Mouse (Mus musculus) ES-Bruce4 (cell line): Measurements from ENCODE around the gene Ndufaf8.

Source experiments
- CTCF ChIP-seq: IDR thresholded peaks from one replicate; pipeline ENCODE4 v1.8.1; 2011; ENCODE audit warnings: low read depth, low read length
- EP300 ChIP-seq: IDR thresholded peaks from 2 replicates; pipeline ENCODE4 v1.6.1; 2011; ENCODE audit warnings: low read depth, low read length; ENCODE audit not compliant: insufficient read depth

DNA sequence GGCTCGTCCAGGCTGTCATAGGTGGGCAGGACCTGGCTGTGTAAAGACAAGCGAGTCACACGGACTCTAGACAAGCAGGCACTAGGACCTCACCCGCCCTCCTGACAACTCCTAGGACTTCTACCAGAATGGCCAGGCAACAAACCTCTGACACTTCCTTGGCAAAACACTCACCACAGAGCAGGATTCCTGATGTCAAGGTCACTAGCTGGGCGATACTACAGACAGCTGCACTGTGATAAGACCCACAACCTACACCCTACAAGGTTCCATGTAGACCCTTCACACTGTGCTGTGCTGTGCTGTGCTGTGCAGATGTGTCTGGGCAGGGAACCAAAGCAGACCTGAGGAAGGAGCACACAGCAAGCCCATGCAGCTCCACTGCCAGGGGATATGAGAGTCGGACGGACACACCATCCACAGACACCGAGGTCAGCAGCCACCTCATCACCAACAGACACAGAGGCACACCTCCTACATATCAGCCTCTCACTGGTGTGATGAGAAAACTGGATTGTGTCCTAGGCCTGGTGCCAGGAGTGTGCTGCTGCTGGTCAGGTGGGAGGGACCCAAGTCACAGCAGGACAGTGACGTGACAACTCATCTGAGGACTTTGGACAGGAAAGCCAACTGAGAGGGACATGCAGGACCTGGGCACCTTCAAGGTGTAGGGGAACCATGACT is 36.3 kb downstream of the Ndufaf8 start:
- TF ChIP-seq CTCF, result no peak
- TF ChIP-seq EP300, result no peak
